In the genomic region with DNA sequence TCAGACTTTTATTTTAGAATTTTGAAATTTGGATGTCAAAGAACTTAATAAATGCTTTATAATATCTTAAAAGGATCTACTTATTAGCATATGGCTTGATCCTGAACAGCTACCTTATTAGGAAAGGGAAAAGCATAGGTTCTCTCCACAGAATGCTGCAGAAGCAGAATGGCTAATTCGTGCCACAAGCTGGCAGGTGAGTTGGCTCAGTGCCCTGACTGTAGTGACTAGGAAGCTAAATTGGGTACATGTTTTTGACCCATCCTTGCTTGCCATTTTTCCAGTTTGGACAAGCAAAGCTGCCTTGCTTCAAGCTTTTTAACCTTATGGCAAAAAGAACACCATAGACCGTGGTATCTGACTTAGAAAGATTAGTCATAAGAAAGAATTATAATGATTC, we compare ENCODE assay signal across 10 mouse cellular contexts. TPM values are rescaled to one million over a fixed set of nuclear protein-coding genes. Genes with fewer than 3 reads are reported as not detected.
"Had no signal": no experiment of that assay in that cellular context is flagged by ENCODE, and none has a peak within 500 bp of the region (broad histone marks: within the 10 kb centered on the region; RNA-seq: fewer than 3 reads in every experiment).

No protein-coding gene starts in this region.

RNA-seq across cellular contexts. Expression of a gene that starts 47.2 kb away (rescaled TPM):
- total RNA-seq: heart, postnatal 10 days; heart, postnatal 14 days; heart, postnatal 25 days; heart, postnatal 36 days; heart, postnatal 4 days; hematopoietic stem cell, adult 5-6 weeks; hindbrain, postnatal 0 days had no signal

RNA-seq across cellular contexts. Expression of a gene that starts 48.3 kb away (rescaled TPM):
- total RNA-seq: heart, postnatal 10 days; heart, postnatal 14 days; heart, postnatal 25 days; heart, postnatal 36 days; heart, postnatal 4 days; hematopoietic stem cell, adult 5-6 weeks; hindbrain, postnatal 0 days; layer of hippocampus, postnatal 10 days; left cerebral cortex, adult 18-20 months; left cerebral cortex, adult 2 months had no signal
